Mouse (Mus musculus) ES-E14 (cell line): ENCODE results near the gene Syngap1. TPM values are rescaled to one million over a fixed set of nuclear protein-coding genes. Genes with fewer than 3 reads are reported as not detected.

ENCODE experiments used
- DNase-seq: peaks from one replicate; pipeline ENCODE4 v3.0.0-alpha.2; 2013; ENCODE audit warnings: low read depth, low spot score
- H3K27ac ChIP-seq: 2 replicates; pipeline ENCODE4 v1.5.1; 2012; ENCODE audit warnings: low read depth, mild to moderate bottlenecking, low read length, moderate library complexity, mixed read lengths; ENCODE audit not compliant: poor library complexity, insufficient read depth, severe bottlenecking
- H3K36me3 ChIP-seq: 2 replicates; pipeline ENCODE4 v1.6.1; 2012; ENCODE audit warnings: mild to moderate bottlenecking, low read length, moderate library complexity, mixed read lengths; ENCODE audit not compliant: control insufficient read depth, poor library complexity, insufficient read depth, severe bottlenecking
- H3K4me1 ChIP-seq, 2 experiments: fragments of 150-350 bp in 1 of 2; sonication (generic) in 1 of 2; 2 replicates each; pipeline ENCODE4 v1.6.1; 2012; ENCODE audit warnings: low read length in 2 of 2, mild to moderate bottlenecking in 1 of 2, mixed read lengths in 1 of 2; ENCODE audit not compliant: control insufficient read depth in 2 of 2, insufficient read depth in 2 of 2, poor library complexity in 1 of 2
- H3K4me3 ChIP-seq, 2 experiments: fragments of 150-350 bp in 1 of 2; sonication (generic) in 1 of 2; 2 replicates each; pipeline ENCODE4 v1.5.1; 2012; ENCODE audit warnings: low read length in 2 of 2, low read depth in 1 of 2, mild to moderate bottlenecking in 1 of 2, mixed read lengths in 1 of 2; ENCODE audit not compliant: insufficient read depth in 1 of 2, poor library complexity in 1 of 2, severe bottlenecking in 1 of 2
- H3K9ac ChIP-seq: 2 replicates; pipeline ENCODE4 v1.6.1; 2012; ENCODE audit warnings: low read depth, mild to moderate bottlenecking, low read length, mixed read lengths; ENCODE audit not compliant: poor library complexity, insufficient read depth, severe bottlenecking
- H3K9me3 ChIP-seq: fragments of 150-350 bp; sonication (generic); 2 replicates; pipeline ENCODE4 v1.6.1; 2012; ENCODE audit warnings: low read depth, mild to moderate bottlenecking, low read length; ENCODE audit not compliant: control insufficient read depth, insufficient read depth
- CHD2 ChIP-seq: IDR thresholded peaks from 2 replicates; pipeline ENCODE4 v1.6.1; 2014; ENCODE audit warnings: mild to moderate bottlenecking, low read depth, low read length, inconsistent platforms
- HCFC1 ChIP-seq: IDR thresholded peaks from 2 replicates; pipeline ENCODE4 v1.6.1; 2012; ENCODE audit warnings: low read length, inconsistent platforms, borderline replicate concordance; ENCODE audit not compliant: insufficient read depth
- MAFK ChIP-seq: IDR thresholded peaks from 2 replicates; pipeline ENCODE4 v1.6.1; 2014; ENCODE audit warnings: mild to moderate bottlenecking, low read depth, low read length, inconsistent platforms; ENCODE audit not compliant: insufficient read depth
- ZC3H11A ChIP-seq: IDR thresholded peaks from 2 replicates; pipeline ENCODE4 v1.6.1; 2012; ENCODE audit warnings: low read depth, mild to moderate bottlenecking, inconsistent platforms, low read length, borderline replicate concordance
- ZNF384 ChIP-seq: IDR thresholded peaks from 2 replicates; pipeline ENCODE4 v1.6.1; 2012; ENCODE audit warnings: low read depth, low read length, inconsistent platforms
- in situ Hi-C, 2 experiments: fragments of 600-800 bp; cut with MboI; formaldehyde crosslinking; loops; one replicate each; pipeline ENCODE4 v1.15.1; 2025; ENCODE audit warnings: low sequenced_read_pairs in 2 of 2, inconsistent platforms in 1 of 2; ENCODE audit not compliant: unreplicated experiment in 2 of 2
- total RNA-seq: library from RNA; depleted of rRNA; stranded (reverse); fragments of 300-350 nt; gene quantifications from 2 replicates; pipeline ENCODE4 v1.2.3, GENCODE M21; 2012

Syngap1 gene
- total RNA-seq, 1 experiment, result 6.6 TPM

GRCm38 (mm10) chr17:26953201-26953600 lies 12.1 kb downstream of the Syngap1 start:
- H3K4me1 ChIP-seq, result peaks cover 2 to 33% of the 10 kb centered on the region in 2 experiments; a peak in 2 of 4 replicates
- no peak overlapping the region for H3K9ac ChIP-seq
- no peak overlapping the region for H3K4me3 ChIP-seq
- no peak overlapping the region for H3K27ac ChIP-seq
- H3K36me3 ChIP-seq, result peaks cover 21% of the 10 kb centered on the region
- in situ Hi-C loops, result no loop called here
- no peak for DNase-seq
- no peaks in the 10 kb centered on the region for H3K9me3 ChIP-seq
- TF ChIP-seq MAFK, result no peak
- no peak for TF ChIP-seq CHD2
- TF ChIP-seq ZNF384, result no peak
- no peak for TF ChIP-seq HCFC1
- no peak for TF ChIP-seq ZC3H11A

GRCm38 (mm10) chr17:26953726-26954125 lies 12.7 kb downstream of the Syngap1 start:
- Histone ChIP-seq H3K4me3 (0 out of 4 replicates have a peak overlapping the region, but pooled peaks of 1 of the 2 experiments have one; percentile 5), H3K27ac (no peak overlapping the region), H3K36me3 (peaks cover 21% of the 10 kb centered on the region), H3K4me1 (peaks cover 2 to 36% of the 10 kb centered on the region in 2 experiments; a peak in 2 of 4 replicates), H3K9ac (no peak overlapping the region), H3K9me3 (no peaks in the 10 kb centered on the region)
- in situ Hi-C loops, result no loop called here
- DNase-seq, result no peak
- TF ChIP-seq ZNF384 (no peak), ZC3H11A (no peak), CHD2 (no peak)

GRCm38 (mm10) chr17:26956309-26956708 lies 15.3 kb downstream of the Syngap1 start:
- H3K27ac ChIP-seq, result no peak overlapping the region
- in situ Hi-C loops, result no loop called here
- H3K36me3 ChIP-seq, result peaks cover 35% of the 10 kb centered on the region

GRCm38 (mm10) chr17:26956895-26957294 lies 15.8 kb downstream of the Syngap1 start:
- DNase-seq, result no peak
- TF ChIP-seq CHD2 (no peak), MAFK (no peak), ZC3H11A (no peak), HCFC1 (no peak), ZNF384 (no peak)
- H3K36me3 ChIP-seq, result peaks cover 38% of the 10 kb centered on the region
- no peak overlapping the region for H3K9ac ChIP-seq
- H3K9me3 ChIP-seq, result no peaks in the 10 kb centered on the region
- in situ Hi-C loops, result no loop called here
- no peak overlapping the region for H3K27ac ChIP-seq
- no peak overlapping the region for H3K4me3 ChIP-seq
- peaks cover 2 to 41% of the 10 kb centered on the region in 2 experiments; a peak in 2 of 4 replicates for H3K4me1 ChIP-seq

More at GRCm38 (mm10) chr17:26956309-26956708, 15.3 kb downstream of the Syngap1 start:
- H3K9me3 ChIP-seq, result no peaks in the 10 kb centered on the region
- H3K9ac ChIP-seq, result no peak overlapping the region
- no peak for TF ChIP-seq HCFC1
- TF ChIP-seq MAFK, result no peak
- no peak for TF ChIP-seq ZC3H11A
- TF ChIP-seq CHD2, result no peak
- no peak for TF ChIP-seq ZNF384
- DNase-seq, result no peak
- H3K4me3 ChIP-seq, result no peak overlapping the region
- peaks cover 2 to 35% of the 10 kb centered on the region in 2 experiments; a peak in 2 of 4 replicates for H3K4me1 ChIP-seq

- Histone ChIP-seq H3K36me3 (peaks cover 41% of the 10 kb centered on the region), H3K4me1 (peaks cover 2 to 35% of the 10 kb centered on the region in 2 experiments; a peak in 2 of 4 replicates), H3K9me3 (no peaks in the 10 kb centered on the region), H3K4me3 (no peak overlapping the region), H3K9ac (no peak overlapping the region), H3K27ac (no peak overlapping the region)
- in situ Hi-C loops, result no loop called here
- no peak for DNase-seq
- TF ChIP-seq MAFK (no peak), ZC3H11A (no peak), HCFC1 (no peak)
These were observed 16.8 kb downstream of the Syngap1 start for GRCm38 (mm10) chr17:26957872-26958271.
